Mouse (Mus musculus) cerebellum, adult 9-11 months (tissue): ENCODE measurements around the gene Cym.

Source experiments
- DNase-seq: peaks from one replicate; pipeline ENCODE4 v3.0.0; 2022

Gene Cym

GRCm38 (mm10) chr3:107223230-107223629, 1.7 kb upstream of the Cym start:
- no peak for DNase-seq

GRCm38 (mm10) chr3:107218572-107218971, 3.0 kb downstream of the Cym start:
- DNase-seq = no peak

- no peak for DNase-seq
Observed at GRCm38 (mm10) chr3:107217101-107217480, 4.4 kb downstream of the Cym start.

- DNase-seq = no peak
Observed at GRCm38 (mm10) chr3:107216400-107217100, 5.0 kb downstream of the Cym start.

GRCm38 (mm10) chr3:107214606-107215005, 6.9 kb downstream of the Cym start:
- DNase-seq = no peak

GRCm38 (mm10) chr3:107207625-107208253, 13.8 kb downstream of the Cym start:
- no peak for DNase-seq

- DNase-seq = no peak
Observed at GRCm38 (mm10) chr3:107206490-107207150, 14.9 kb downstream of the Cym start.

- peak; percentile 62 for DNase-seq
Observed at GRCm38 (mm10) chr3:107205994-107206393, 15.5 kb downstream of the Cym start.

- DNase-seq = no peak
Observed at GRCm38 (mm10) chr3:107205170-107205569, 16.4 kb downstream of the Cym start.

- no peak for DNase-seq
Observed at GRCm38 (mm10) chr3:107204413-107204812, 17.1 kb downstream of the Cym start.

- no peak for DNase-seq
Observed at GRCm38 (mm10) chr3:107201310-107202180, 20.0 kb downstream of the Cym start.

GRCm38 (mm10) chr3:107188226-107188899, 33.2 kb downstream of the Cym start:
- peak; percentile 79 for DNase-seq

- no peak for DNase-seq
Observed at GRCm38 (mm10) chr3:107187022-107187421, 34.5 kb downstream of the Cym start.

GRCm38 (mm10) chr3:107185597-107185996, 35.9 kb downstream of the Cym start:
- no peak for DNase-seq

GRCm38 (mm10) chr3:107183178-107183577, 38.4 kb downstream of the Cym start:
- DNase-seq = no peak

- no peak for DNase-seq
Observed at GRCm38 (mm10) chr3:107182756-107183155, 38.8 kb downstream of the Cym start, which contains the start of gene Kcna10. Kcna10 (plus strand) TSS chr3:107183056.

- no peak for DNase-seq
Observed at GRCm38 (mm10) chr3:107180860-107181259, 40.7 kb downstream of the Cym start.

- DNase-seq = peak; percentile 89
Observed at GRCm38 (mm10) chr3:107176501-107176900, 45.0 kb downstream of the Cym start.

GRCm38 (mm10) chr3:107175486-107175885, 46.0 kb downstream of the Cym start:
- DNase-seq = peak; percentile 100

GRCm38 (mm10) chr3:107172556-107172955, 49.0 kb downstream of the Cym start:
- DNase-seq = peak; percentile 97

GRCm38 (mm10) chr3:107171964-107172363, 49.6 kb downstream of the Cym start:
- DNase-seq = no peak

GRCm38 (mm10) chr3:107169552-107169951, 52.0 kb downstream of the Cym start:
- DNase-seq = no peak
